Mouse (Mus musculus) CH12.LX (cell line): ENCODE data around the gene Lamtor5. TPM values are rescaled to one million over a fixed set of nuclear protein-coding genes. Genes with fewer than 3 reads are reported as not detected.

ENCODE experiments used
- DNase-seq: peaks from one replicate; pipeline ENCODE4 v3.0.0-alpha.2; 2013; ENCODE audit errors: extremely low read depth
- H3K27ac ChIP-seq: 2 replicates; pipeline ENCODE4 v1.5.1; 2012; ENCODE audit warnings: low read depth, mild to moderate bottlenecking, control low read depth, moderate library complexity; ENCODE audit not compliant: insufficient read depth
- H3K27me3 ChIP-seq: replicated peaks from 2 replicates; pipeline ENCODE3; 2012; ENCODE audit warnings: inconsistent platforms
- H3K36me3 ChIP-seq, 2 experiments: replicated peaks in 1 of 2; 2 replicates each; pipeline versions ENCODE3 to v1.6.1; 2012; ENCODE audit warnings: inconsistent platforms in 1 of 2, low read length in 1 of 2, mild to moderate bottlenecking in 1 of 2, mixed read lengths in 1 of 2, moderate library complexity in 1 of 2; ENCODE audit not compliant: control insufficient read depth in 1 of 2, insufficient read depth in 1 of 2
- H3K4me1 ChIP-seq, 2 experiments: 2 replicates each; pipeline ENCODE4 v1.6.1; 2012; ENCODE audit warnings: inconsistent platforms in 1 of 2, moderate library complexity in 1 of 2; ENCODE audit not compliant: insufficient read depth in 2 of 2, control insufficient read depth in 1 of 2
- H3K4me2 ChIP-seq: 2 replicates; pipeline ENCODE4 v1.6.1; 2012; ENCODE audit warnings: low read depth, mild to moderate bottlenecking, control low read depth; ENCODE audit not compliant: poor library complexity, insufficient read depth, severe bottlenecking
- H3K4me3 ChIP-seq, 3 experiments: fragments of 150-350 bp in 1 of 3; sonication (generic) in 1 of 3; replicated peaks in 1 of 3; 2 replicates each; pipeline versions ENCODE3 to v1.5.1; 2011 to 2012; ENCODE audit warnings: low read depth in 2 of 3, low read length in 2 of 3, mild to moderate bottlenecking in 2 of 3, moderate library complexity in 2 of 3, control low read depth in 1 of 3, improper control_type of control experiment in 1 of 3, inconsistent platforms in 1 of 3, mixed read lengths in 1 of 3; ENCODE audit not compliant: poor library complexity in 1 of 3
- H3K79me2 ChIP-seq: replicated peaks from 2 replicates; pipeline ENCODE4 v1.6.1; 2012; ENCODE audit warnings: mild to moderate bottlenecking, moderate library complexity; ENCODE audit not compliant: control insufficient read depth, poor library complexity, insufficient read depth, severe bottlenecking; ENCODE audit errors: extremely low read depth
- H3K9ac ChIP-seq: 2 replicates; pipeline ENCODE4 v1.6.1; 2012; ENCODE audit warnings: low read depth, mild to moderate bottlenecking, control low read depth, moderate library complexity; ENCODE audit not compliant: insufficient read depth
- H3K9me3 ChIP-seq: replicated peaks from 2 replicates; pipeline ENCODE3; 2012; ENCODE audit warnings: low read length, inconsistent platforms, mixed read lengths
- BHLHE40 ChIP-seq: IDR thresholded peaks from 2 replicates; pipeline ENCODE4 v1.6.1; 2011; ENCODE audit warnings: mild to moderate bottlenecking, low read depth, low read length, improper control_type of control experiment
- CHD1 ChIP-seq: IDR thresholded peaks from 2 replicates; pipeline ENCODE4 v1.6.1; 2012; ENCODE audit warnings: low read depth, low read length, improper control_type of control experiment, inconsistent platforms
- CHD2 ChIP-seq: IDR thresholded peaks from 2 replicates; pipeline ENCODE4 v1.6.1; 2011; ENCODE audit warnings: low read length, improper control_type of control experiment
- CTCF ChIP-seq, 2 experiments: IDR thresholded peaks in 1 of 2; conservative IDR thresholded peaks in 1 of 2; 2 replicates each; pipeline ENCODE4 v1.5.1; 2011 to 2012; ENCODE audit warnings: low read depth in 2 of 2, low read length in 2 of 2, improper control_type of control experiment in 1 of 2, inconsistent platforms in 1 of 2, mild to moderate bottlenecking in 1 of 2, moderate library complexity in 1 of 2
- ELF1 ChIP-seq: IDR thresholded peaks from 2 replicates; pipeline ENCODE4 v1.6.1; 2014; ENCODE audit warnings: low read depth, mild to moderate bottlenecking, inconsistent platforms, low read length, improper control_type of control experiment
- EP300 ChIP-seq: IDR thresholded peaks from 2 replicates; pipeline ENCODE4 v1.6.1; 2011; ENCODE audit warnings: low read length, improper control_type of control experiment
- IRF4 ChIP-seq: IDR thresholded peaks from 2 replicates; pipeline ENCODE4 v1.6.1; 2014; ENCODE audit warnings: low read depth, mild to moderate bottlenecking, inconsistent platforms, low read length, improper control_type of control experiment
- JUND ChIP-seq: conservative IDR thresholded peaks from 2 replicates; pipeline ENCODE4 v1.6.1; 2011; ENCODE audit warnings: low read depth, low read length, improper control_type of control experiment
- KAT2A ChIP-seq: IDR thresholded peaks from 2 replicates; pipeline ENCODE4 v1.6.1; 2012; ENCODE audit warnings: low read length, improper control_type of control experiment, inconsistent platforms; ENCODE audit not compliant: insufficient replicate concordance
- MAX ChIP-seq: IDR thresholded peaks from 2 replicates; pipeline ENCODE4 v1.6.1; 2011; ENCODE audit warnings: low read length, improper control_type of control experiment
- MAZ ChIP-seq: IDR thresholded peaks from 2 replicates; pipeline ENCODE4 v1.6.1; 2012; ENCODE audit warnings: low read depth, mild to moderate bottlenecking, inconsistent platforms, low read length, improper control_type of control experiment, moderate library complexity
- MEF2A ChIP-seq: IDR thresholded peaks from 2 replicates; pipeline ENCODE4 v1.6.1; 2014; ENCODE audit warnings: low read depth, mild to moderate bottlenecking, inconsistent platforms, low read length, improper control_type of control experiment, borderline replicate concordance
- MYC ChIP-seq: IDR thresholded peaks from 2 replicates; pipeline ENCODE4 v1.6.1; 2011; ENCODE audit warnings: low read depth, mild to moderate bottlenecking, improper control_type of control experiment, low read length
- PAX5 ChIP-seq: IDR thresholded peaks from 2 replicates; pipeline ENCODE4 v1.6.1; 2012; ENCODE audit warnings: low read length, inconsistent platforms, mixed read lengths
- POLR2A ChIP-seq: IDR thresholded peaks from 2 replicates; pipeline ENCODE4 v1.6.1; 2011; ENCODE audit warnings: low read depth, mild to moderate bottlenecking, improper control_type of control experiment, low read length
- RAD21 ChIP-seq: IDR thresholded peaks from 2 replicates; pipeline ENCODE4 v1.6.1; 2011; ENCODE audit warnings: low read depth, mild to moderate bottlenecking, low read length, improper control_type of control experiment, moderate library complexity
- SMC3 ChIP-seq: IDR thresholded peaks from 2 replicates; pipeline ENCODE4 v1.6.1; 2011; ENCODE audit warnings: low read depth, low read length, improper control_type of control experiment
- UBTF ChIP-seq: IDR thresholded peaks from 2 replicates; pipeline ENCODE4 v1.6.1; 2012; ENCODE audit warnings: low read depth, mild to moderate bottlenecking, inconsistent platforms, low read length, improper control_type of control experiment, moderate library complexity
- ZC3H11A ChIP-seq: IDR thresholded peaks from 2 replicates; pipeline ENCODE4 v1.6.1; 2012; ENCODE audit warnings: low read depth, mild to moderate bottlenecking, inconsistent platforms, low read length, improper control_type of control experiment
- ZMIZ1 ChIP-seq: IDR thresholded peaks from 2 replicates; pipeline ENCODE4 v1.6.1; 2012; ENCODE audit warnings: low read depth, mild to moderate bottlenecking, inconsistent platforms, low read length, improper control_type of control experiment
- dilution Hi-C: fragments of 300-500 bp; cut with MboI; formaldehyde crosslinking; loops from 2 replicates; pipeline ENCODE4 v1.14.3; 2020; ENCODE audit warnings: low sequenced_read_pairs; ENCODE audit not compliant: extremely low pct_unique_long_range_greater_than_20kb, extremely low pct_ligation_motif_present
- in situ Hi-C: fragments of 300-500 bp; cut with MboI; formaldehyde crosslinking; loops from 3 replicates; pipeline ENCODE4 v1.14.3; 2019; ENCODE audit warnings: low sequenced_read_pairs, low pct_ligation_motif_present, low pct_unique_long_range_greater_than_20kb, mixed read lengths
- polyA plus RNA-seq: library from polyadenylated mRNA; unstranded; fragments of >175 nt; gene quantifications from 2 replicates; pipeline ENCODE4 v1.2.1, GENCODE M21; 2012; ENCODE audit warnings: low read depth; ENCODE audit not compliant: insufficient read length
- total RNA-seq, 2 experiments: library from RNA; depleted of rRNA; stranded (reverse); fragments of 300-350 nt in 1 of 2; fragments of >200 nt in 1 of 2; gene quantifications; 2 replicates each; pipeline ENCODE4 v1.2.3; 2012 to 2014

Lamtor5 gene
- total and polyA plus RNA-seq, 3 experiments = 119 to 162 (median 137) TPM

- Histone ChIP-seq H3K27me3 (peaks cover 2% of the 10 kb centered on the region), H3K4me2 (peak overlapping the region; percentile 47; the same call in 1 of the 2 replicates), H3K79me2 (no peaks in the 10 kb centered on the region), H3K4me3 (no peak overlapping the region), H3K4me1 (peaks cover 0 to 7% of the 10 kb centered on the region in 2 experiments; a peak in 2 of 4 replicates), H3K27ac (no peak overlapping the region), H3K9me3 (no peaks in the 10 kb centered on the region), H3K9ac (no peak overlapping the region), H3K36me3 (no peaks in the 10 kb centered on the region)
- dilution Hi-C loops = no loop called here
- in situ Hi-C loops = no loop called here
- peak; percentile 80 to 96 for TF ChIP-seq CTCF (conservative IDR thresholded peaks at IDR 0.05 in 1 of 2, IDR thresholded peaks at IDR 0.05 in 1 of 2; ENCODE audit: low read depth in 2 of 2, low read length in 2 of 2)
- TF ChIP-seq CHD2 = peak; percentile 75
- no peak for TF ChIP-seq ZMIZ1
- TF ChIP-seq PAX5 = no peak
- no peak for TF ChIP-seq UBTF
- TF ChIP-seq RAD21 = peak; percentile 98
- no peak for TF ChIP-seq POLR2A
- peak; percentile 88 for TF ChIP-seq SMC3
- peak; percentile 51; the same call in 1 of the 2 replicates for TF ChIP-seq ZC3H11A
- DNase-seq = peak; percentile 89
Measured at GRCm38 (mm10) chr3:107233351-107233813, 45.3 kb upstream of the Lamtor5 start.

- Histone ChIP-seq H3K9ac (no peak overlapping the region), H3K27me3 (no peaks in the 10 kb centered on the region), H3K4me1 (peaks cover 0 to 7% of the 10 kb centered on the region in 2 experiments; a peak in 2 of 4 replicates), H3K36me3 (no peaks in the 10 kb centered on the region), H3K9me3 (no peaks in the 10 kb centered on the region), H3K79me2 (no peaks in the 10 kb centered on the region), H3K4me2 (no peak overlapping the region), H3K27ac (no peak overlapping the region), H3K4me3 (no peak overlapping the region)
- in situ Hi-C loops (no loop called here), dilution Hi-C loops (no loop called here)
- TF ChIP-seq MAX = no peak
- TF ChIP-seq POLR2A = no peak
- no peak for TF ChIP-seq ELF1
- no peak for TF ChIP-seq EP300
- TF ChIP-seq CHD1 = no peak
- TF ChIP-seq KAT2A = no peak
- TF ChIP-seq IRF4 = no peak
- no peak for TF ChIP-seq JUND
- no peak for TF ChIP-seq MYC
- no peak for TF ChIP-seq MAZ
- no peak for TF ChIP-seq MEF2A
- TF ChIP-seq BHLHE40 = no peak
- no peak for DNase-seq
Measured at GRCm38 (mm10) chr3:107233945-107234344, 44.7 kb upstream of the Lamtor5 start.
